Mouse (Mus musculus) liver, embryonic 12.5 days (tissue): ENCODE results near the gene Eps8. TPM values are rescaled to one million over a fixed set of nuclear protein-coding genes. Genes with fewer than 3 reads are reported as not detected.

Experiments
- ATAC-seq: fragments of 200-750 bp; cut with Nextera tagmentation; 2 replicates; pipeline ENCODE4 v1.8.0; 2017; ENCODE audit warnings: moderate number of reproducible peaks, mild to moderate bottlenecking, moderate library complexity
- H3K27ac ChIP-seq: fragments of 300-500 bp; sonication (generic); 2 replicates; pipeline ENCODE4 v1.5.1; 2016; ENCODE audit warnings: mild to moderate bottlenecking
- H3K27me3 ChIP-seq: fragments of 300-500 bp; sonication (generic); replicated peaks from 2 replicates; pipeline ENCODE4 v1.6.1; 2016; ENCODE audit warnings: mild to moderate bottlenecking, moderate library complexity
- H3K36me3 ChIP-seq: fragments of 300-500 bp; sonication (generic); 2 replicates; pipeline ENCODE4 v1.6.1; 2016; ENCODE audit warnings: mild to moderate bottlenecking, moderate library complexity
- H3K4me1 ChIP-seq: fragments of 300-500 bp; sonication (generic); 2 replicates; pipeline ENCODE4 v1.6.1; 2016
- H3K4me2 ChIP-seq: fragments of 300-500 bp; sonication (generic); 2 replicates; pipeline ENCODE4 v1.6.1; 2016; ENCODE audit warnings: mild to moderate bottlenecking, moderate library complexity
- H3K4me3 ChIP-seq: fragments of 300-500 bp; sonication (generic); 2 replicates; pipeline ENCODE4 v1.5.1; 2016; ENCODE audit warnings: mild to moderate bottlenecking, moderate library complexity
- H3K9ac ChIP-seq: fragments of 300-500 bp; sonication (generic); 2 replicates; pipeline ENCODE4 v1.6.1; 2016; ENCODE audit warnings: mild to moderate bottlenecking, moderate library complexity
- H3K9me3 ChIP-seq: fragments of 300-500 bp; sonication (generic); replicated peaks from 2 replicates; pipeline ENCODE4 v1.6.1; 2016; ENCODE audit warnings: mild to moderate bottlenecking, moderate library complexity
- WGBS: fragments of 180-500 bp; shearing (Covaris S2); methylation state at CpG from one replicate; pipeline ENCODE4 v1.1.7; 2016; ENCODE audit not compliant: insufficient replicate concordance; 5-methylcytosine and 5-hydroxymethylcytosine counted together
- polyA plus RNA-seq: library from polyadenylated mRNA; unstranded; fragments of >200 nt; fragmentation: Nextera tagmentation; extraction: Ambion mirVana; gene quantifications from 2 replicates; pipeline ENCODE4 v1.2.1, GENCODE M21; 2016

Eps8 gene
- 1.5 and 1.7 TPM in 2 replicates for polyA plus RNA-seq

DNA sequence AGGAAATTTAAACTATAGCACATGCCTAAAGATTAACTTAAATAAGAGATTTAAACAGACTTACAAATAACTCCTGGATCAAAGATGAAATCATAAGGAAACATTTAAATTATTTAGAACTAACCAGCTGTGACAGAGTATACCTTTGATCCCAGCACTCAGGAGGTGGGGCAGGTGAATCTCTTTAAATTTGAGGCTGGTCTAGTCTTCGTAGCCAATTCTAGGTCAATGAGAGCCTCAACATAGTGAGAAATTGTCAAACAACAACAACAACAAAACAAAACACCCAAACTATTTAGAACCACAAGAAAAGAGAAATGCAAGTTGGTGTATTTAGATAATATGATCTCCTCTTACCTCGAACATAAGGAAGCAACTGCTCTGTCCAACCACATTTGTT is at the start of gene Eps8:
Gene Eps8 (minus strand): TSS at position 101 of the 400 bp plus-strand sequence.
- Histone ChIP-seq H3K9ac (no peak within 1 kb of the TSS), H3K27ac (no peak within 1 kb of the TSS), H3K9me3 (no peaks in the 10 kb centered on the region), H3K36me3 (no peaks in the 10 kb centered on the region), H3K4me1 (no peaks in the 10 kb centered on the region), H3K4me2 (no peak within 1 kb of the TSS), H3K4me3 (no peak within 1 kb of the TSS), H3K27me3 (peaks cover 8% of the 10 kb centered on the region)
- WGBS: 65% methylated on average over 2 of the region's 2 CpGs
- ATAC-seq: no peak

GRCm38 (mm10) chr6:137703431-137703830 is 48.8 kb upstream of the Eps8 start:
- no peak overlapping the region for H3K4me2 ChIP-seq
- no peaks in the 10 kb centered on the region for H3K36me3 ChIP-seq
- peaks cover 3% of the 10 kb centered on the region; the same call in 1 of the 2 replicates for H3K4me1 ChIP-seq
- 82% methylated on average over 7 of the region's 7 CpGs for WGBS
- no peak for ATAC-seq
- no peaks in the 10 kb centered on the region for H3K27me3 ChIP-seq
- no peaks in the 10 kb centered on the region for H3K9me3 ChIP-seq
- H3K4me3 ChIP-seq: no peak overlapping the region
- H3K27ac ChIP-seq: no peak overlapping the region
- no peak overlapping the region for H3K9ac ChIP-seq

GRCm38 (mm10) chr6:137702918-137703317 is 48.2 kb upstream of the Eps8 start:
- ATAC-seq: no peak
- H3K9ac ChIP-seq: no peak overlapping the region
- H3K36me3 ChIP-seq: no peaks in the 10 kb centered on the region
- no peak overlapping the region for H3K4me2 ChIP-seq
- no peaks in the 10 kb centered on the region for H3K9me3 ChIP-seq
- peaks cover 3% of the 10 kb centered on the region; the same call in 1 of the 2 replicates for H3K4me1 ChIP-seq
- 51% methylated on average over 4 of the region's 4 CpGs for WGBS
- H3K27ac ChIP-seq: no peak overlapping the region
- no peaks in the 10 kb centered on the region for H3K27me3 ChIP-seq
- no peak overlapping the region for H3K4me3 ChIP-seq

- no peak overlapping the region for H3K9ac ChIP-seq
- no peak overlapping the region for H3K27ac ChIP-seq
- no peak overlapping the region for H3K4me2 ChIP-seq
- H3K27me3 ChIP-seq: no peaks in the 10 kb centered on the region
- H3K4me1 ChIP-seq: peaks cover 3% of the 10 kb centered on the region; the same call in 1 of the 2 replicates
- no peak for ATAC-seq
- H3K9me3 ChIP-seq: no peaks in the 10 kb centered on the region
- no peak overlapping the region for H3K4me3 ChIP-seq
- 61% methylated on average over 3 of the region's 3 CpGs for WGBS
- no peaks in the 10 kb centered on the region for H3K36me3 ChIP-seq
These were observed 47.5 kb upstream of the Eps8 start for GRCm38 (mm10) chr6:137702186-137702585.

GRCm38 (mm10) chr6:137699434-137699833 is 44.8 kb upstream of the Eps8 start:
- H3K9ac ChIP-seq: no peak overlapping the region
- no peak overlapping the region for H3K4me2 ChIP-seq
- ATAC-seq: no peak
- WGBS: 68% methylated on average over 7 of the region's 7 CpGs
- H3K36me3 ChIP-seq: no peaks in the 10 kb centered on the region
- H3K4me1 ChIP-seq: no peaks in the 10 kb centered on the region
- H3K9me3 ChIP-seq: no peaks in the 10 kb centered on the region
- no peak overlapping the region for H3K4me3 ChIP-seq
- H3K27me3 ChIP-seq: no peaks in the 10 kb centered on the region
- no peak overlapping the region for H3K27ac ChIP-seq

- no peak overlapping the region for H3K4me3 ChIP-seq
- H3K27ac ChIP-seq: no peak overlapping the region
- 28% methylated on average over 8 of the region's 8 CpGs for WGBS
- no peak overlapping the region for H3K9ac ChIP-seq
- H3K36me3 ChIP-seq: no peaks in the 10 kb centered on the region
- H3K9me3 ChIP-seq: no peaks in the 10 kb centered on the region
- no peak overlapping the region for H3K4me2 ChIP-seq
- ATAC-seq: no peak
- no peaks in the 10 kb centered on the region for H3K4me1 ChIP-seq
- no peaks in the 10 kb centered on the region for H3K27me3 ChIP-seq
These were observed 41.9 kb upstream of the Eps8 start for GRCm38 (mm10) chr6:137696445-137697204.

- no peak overlapping the region for H3K4me2 ChIP-seq
- no peaks in the 10 kb centered on the region for H3K27me3 ChIP-seq
- no peak overlapping the region for H3K27ac ChIP-seq
- no peaks in the 10 kb centered on the region for H3K9me3 ChIP-seq
- no peak overlapping the region for H3K9ac ChIP-seq
- H3K36me3 ChIP-seq: no peaks in the 10 kb centered on the region
- no peaks in the 10 kb centered on the region for H3K4me1 ChIP-seq
- no peak overlapping the region for H3K4me3 ChIP-seq
- 76% methylated on average over 8 of the region's 8 CpGs for WGBS
- ATAC-seq: no peak
These were observed 40.4 kb upstream of the Eps8 start for GRCm38 (mm10) chr6:137695046-137695445.

GRCm38 (mm10) chr6:137694310-137694709 is 39.6 kb upstream of the Eps8 start:
- no peaks in the 10 kb centered on the region for H3K36me3 ChIP-seq
- no peaks in the 10 kb centered on the region for H3K27me3 ChIP-seq
- no peak overlapping the region for H3K4me2 ChIP-seq
- no peaks in the 10 kb centered on the region for H3K4me1 ChIP-seq
- no peak overlapping the region for H3K9ac ChIP-seq
- no peak overlapping the region for H3K4me3 ChIP-seq
- WGBS: 32% methylated on average over 2 of the region's 2 CpGs
- ATAC-seq: no peak
- H3K27ac ChIP-seq: no peak overlapping the region
- H3K9me3 ChIP-seq: no peaks in the 10 kb centered on the region

- no peaks in the 10 kb centered on the region for H3K9me3 ChIP-seq
- H3K27ac ChIP-seq: no peak overlapping the region
- no peaks in the 10 kb centered on the region for H3K36me3 ChIP-seq
- WGBS: 55% methylated on average over 2 of the region's 2 CpGs
- no peak overlapping the region for H3K9ac ChIP-seq
- no peaks in the 10 kb centered on the region for H3K27me3 ChIP-seq
- no peaks in the 10 kb centered on the region for H3K4me1 ChIP-seq
- H3K4me3 ChIP-seq: no peak overlapping the region
- H3K4me2 ChIP-seq: no peak overlapping the region
- ATAC-seq: no peak
These were observed 36.0 kb upstream of the Eps8 start for GRCm38 (mm10) chr6:137690550-137691119.

GRCm38 (mm10) chr6:137688506-137689105 is 33.9 kb upstream of the Eps8 start:
- Histone ChIP-seq H3K9me3 (no peaks in the 10 kb centered on the region), H3K4me1 (no peaks in the 10 kb centered on the region), H3K4me2 (no peak overlapping the region), H3K27ac (no peak overlapping the region), H3K27me3 (no peaks in the 10 kb centered on the region), H3K9ac (no peak overlapping the region), H3K4me3 (no peak overlapping the region), H3K36me3 (no peaks in the 10 kb centered on the region)
- no peak for ATAC-seq
- 78% methylated on average over 11 of the region's 11 CpGs for WGBS

DNA sequence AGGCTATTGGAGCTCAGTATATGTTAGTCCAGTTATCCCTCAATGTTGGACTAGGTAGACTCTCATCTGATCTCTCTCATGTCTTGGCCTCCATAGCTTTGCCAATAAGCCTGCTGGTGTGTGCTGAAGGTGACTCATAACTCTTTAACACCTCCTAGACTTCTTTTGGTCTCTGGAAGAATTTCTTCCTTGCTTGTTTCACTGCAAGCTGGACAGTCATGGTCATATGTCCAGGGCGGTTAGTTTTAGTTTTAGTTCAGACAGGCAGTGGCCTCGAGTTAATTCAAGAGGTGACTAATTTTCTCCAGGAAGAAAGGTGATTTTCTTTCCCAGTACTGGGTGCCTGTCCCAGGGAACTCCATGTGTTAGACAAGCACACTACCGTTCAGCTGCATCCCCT is 33.4 kb upstream of the Eps8 start:
- Histone ChIP-seq H3K4me1 (no peaks in the 10 kb centered on the region), H3K9ac (no peak overlapping the region), H3K36me3 (no peaks in the 10 kb centered on the region), H3K9me3 (no peaks in the 10 kb centered on the region), H3K27me3 (no peaks in the 10 kb centered on the region), H3K4me3 (no peak overlapping the region), H3K27ac (no peak overlapping the region), H3K4me2 (no peak overlapping the region)
- 72% methylated on average over 3 of the region's 3 CpGs for WGBS
- ATAC-seq: no peak

DNA sequence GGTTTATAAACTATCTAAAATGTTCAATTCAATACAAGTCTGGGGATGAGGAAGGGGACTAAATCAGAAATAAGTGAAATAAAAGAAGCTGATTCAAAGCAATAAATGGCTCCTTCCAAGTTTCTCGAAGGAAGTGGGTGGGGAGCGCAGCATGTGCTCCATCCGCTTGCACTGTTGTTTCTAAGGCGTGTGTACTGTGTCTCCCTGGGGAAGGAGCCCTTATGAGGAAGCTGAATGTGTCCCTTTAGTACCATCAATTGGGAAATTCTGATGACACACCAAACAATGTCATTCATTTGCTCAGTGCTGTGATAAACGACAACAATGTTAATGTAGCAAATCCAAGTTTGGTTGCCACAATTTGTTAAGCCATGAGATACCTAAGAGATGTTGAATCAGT is 33.0 kb upstream of the Eps8 start:
- Histone ChIP-seq H3K9me3 (no peaks in the 10 kb centered on the region), H3K4me3 (no peak overlapping the region), H3K9ac (no peak overlapping the region), H3K36me3 (no peaks in the 10 kb centered on the region), H3K27ac (no peak overlapping the region), H3K4me1 (no peaks in the 10 kb centered on the region), H3K4me2 (no peak overlapping the region), H3K27me3 (no peaks in the 10 kb centered on the region)
- ATAC-seq: no peak
- 79% methylated on average over 5 of the region's 5 CpGs for WGBS
